Mouse (Mus musculus): Measurements from ENCODE around the gene Trak2.
"Not testable (repeated sequence)": the region's sequence is repeated elsewhere in the genome, so short reads cannot be mapped to it uniquely, and the experiment has no call there.

DNA sequence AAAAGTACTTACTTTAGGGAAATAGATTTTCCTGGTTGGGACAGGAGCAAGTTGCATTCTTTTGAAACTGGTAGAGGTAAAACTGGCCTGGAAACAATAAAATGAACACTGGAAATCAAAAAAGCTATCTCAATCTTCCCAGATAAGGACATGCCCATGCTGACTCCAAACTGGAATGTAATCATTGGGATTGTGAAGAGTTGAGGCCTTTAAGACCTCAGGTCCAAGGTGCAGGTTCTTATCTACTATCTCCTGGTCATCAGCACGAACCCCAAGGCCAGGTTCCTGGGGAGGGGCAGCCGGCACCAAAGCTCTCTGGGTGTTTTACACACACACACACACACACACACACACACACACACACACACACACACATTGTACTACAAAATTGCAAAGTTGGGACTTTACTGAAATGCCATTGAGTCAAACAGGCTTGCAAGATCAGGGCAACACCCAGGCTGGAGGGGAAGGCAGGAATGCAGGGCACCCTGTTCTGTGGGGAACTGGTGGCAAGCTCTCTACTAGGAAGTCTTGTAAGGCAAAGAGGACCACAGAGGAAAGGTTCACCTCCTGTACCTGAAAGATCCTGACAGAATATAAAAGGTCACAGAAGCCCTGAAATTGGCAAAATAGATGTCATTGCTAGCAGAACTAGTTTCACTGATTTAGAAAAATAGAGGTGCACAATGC lies 81.6 kb downstream of the Trak2 start:
- not testable (repeated sequence) for TF ChIP-seq CTCF (IDR thresholded peaks at IDR 0.05; ENCODE audit: control insufficient read depth, insufficient read depth, low read length); POLR2A (IDR thresholded peaks at IDR 0.05; ENCODE audit: borderline replicate concordance, control insufficient read depth, low read depth, low read length)

All from bone marrow, adult 2 months (tissue).